Mouse (Mus musculus) midbrain, postnatal 0 days (tissue): ENCODE measurements around the gene Rasal2. TPM values are rescaled to one million over a fixed set of nuclear protein-coding genes. Genes with fewer than 3 reads are reported as not detected.

Experiments used
- ATAC-seq: fragments of 200-750 bp; cut with Nextera tagmentation; 2 replicates; pipeline ENCODE4 v1.8.0; 2017; ENCODE audit warnings: moderate number of reproducible peaks, mild to moderate bottlenecking, moderate TSS enrichment, moderate library complexity; ENCODE audit not compliant: low FRiP score
- DNase-seq: peaks from one replicate; pipeline ENCODE4 v3.0.0-alpha.2; 2015; ENCODE audit warnings: low spot score
- H3K27ac ChIP-seq: fragments of 300-500 bp; sonication (generic); 2 replicates; pipeline ENCODE4 v1.5.1; 2014; ENCODE audit warnings: low read depth, mild to moderate bottlenecking, low read length, mixed read lengths
- H3K27me3 ChIP-seq: fragments of 300-500 bp; sonication (generic); 2 replicates; pipeline ENCODE4 v1.6.1; 2014; ENCODE audit warnings: low read length, control low read depth, mixed read lengths; ENCODE audit not compliant: insufficient read depth
- H3K36me3 ChIP-seq: fragments of 300-500 bp; sonication (generic); 2 replicates; pipeline ENCODE4 v1.6.1; 2014; ENCODE audit warnings: low read length, control low read depth, mixed read lengths; ENCODE audit not compliant: insufficient read depth
- H3K4me1 ChIP-seq: fragments of 300-500 bp; sonication (generic); 2 replicates; pipeline ENCODE4 v1.6.1; 2014; ENCODE audit warnings: mild to moderate bottlenecking, control low read depth, antibody characterized with exemption, low read length, mixed read lengths; ENCODE audit not compliant: insufficient read depth
- H3K4me2 ChIP-seq: fragments of 300-500 bp; sonication (generic); 2 replicates; pipeline ENCODE4 v1.6.1; 2014; ENCODE audit warnings: low read depth, mild to moderate bottlenecking, low read length, mixed read lengths; ENCODE audit not compliant: poor library complexity, severe bottlenecking
- H3K4me3 ChIP-seq: fragments of 300-500 bp; sonication (generic); 2 replicates; pipeline ENCODE4 v1.5.1; 2014; ENCODE audit warnings: low read depth, mild to moderate bottlenecking, low read length, moderate library complexity
- H3K9ac ChIP-seq: fragments of 300-500 bp; sonication (generic); replicated peaks from 2 replicates; pipeline ENCODE4 v1.6.1; 2014; ENCODE audit warnings: mild to moderate bottlenecking, low read length, moderate library complexity, mixed read lengths; ENCODE audit not compliant: poor library complexity, severe bottlenecking
- H3K9me3 ChIP-seq: fragments of 300-500 bp; sonication (generic); 2 replicates; pipeline ENCODE4 v1.6.1; 2016; ENCODE audit warnings: low read length, control low read depth
- CTCF ChIP-seq: IDR thresholded peaks from 2 replicates; pipeline ENCODE4 v1.5.1; 2016; ENCODE audit warnings: antibody characterized with exemption, mild to moderate bottlenecking
- WGBS: fragments of 180-500 bp; shearing (Covaris S2); extraction: QIAGEN DNeasy Blood & Tissue Kit; methylation state at CpG from one replicate; pipeline ENCODE4 v1.1.7; 2014; 5-methylcytosine and 5-hydroxymethylcytosine counted together
- polyA plus RNA-seq: library from polyadenylated mRNA; unstranded; fragments of >200 nt; fragmentation: Nextera tagmentation; extraction: Ambion mirVana; gene quantifications from 2 replicates; pipeline ENCODE4 v1.2.1, GENCODE M21; 2015
- total RNA-seq: library from RNA; depleted of rRNA; stranded (reverse); fragments of >200 nt; gene quantifications from 2 replicates; pipeline ENCODE4 v1.2.3, GENCODE M21; 2014

Rasal2 gene
- total and polyA plus RNA-seq, 2 experiments from 2014 or later = 36.3 to 41.2 TPM

DNA sequence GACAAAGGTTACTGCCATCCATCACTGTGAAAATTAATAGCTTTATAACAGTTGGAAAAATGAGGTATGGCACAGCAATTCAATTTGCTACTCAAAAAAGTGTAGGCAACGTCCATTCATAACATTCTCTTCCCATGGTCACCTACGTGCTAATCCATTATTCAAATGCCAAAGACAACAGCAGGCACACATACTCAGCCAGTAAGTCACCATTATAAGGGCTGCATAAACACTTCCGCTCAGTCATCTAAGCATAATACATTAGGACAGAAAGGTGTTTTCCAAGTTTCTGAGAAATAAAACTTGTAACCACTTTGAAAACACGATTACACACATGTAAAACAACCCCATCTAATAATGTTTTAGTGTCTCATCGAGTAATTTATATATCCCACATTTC is 44.1 kb downstream of the Rasal2 start:
- H3K4me1 ChIP-seq = no peaks in the 10 kb centered on the region
- no peak overlapping the region for H3K4me3 ChIP-seq
- H3K36me3 ChIP-seq = no peaks in the 10 kb centered on the region
- H3K9me3 ChIP-seq = no peaks in the 10 kb centered on the region
- no peak for TF ChIP-seq CTCF
- no peak overlapping the region for H3K27ac ChIP-seq
- H3K27me3 ChIP-seq = no peaks in the 10 kb centered on the region
- 60% methylated on average over 5 of the region's 5 CpGs for WGBS
- no peak overlapping the region for H3K4me2 ChIP-seq
- no peak overlapping the region for H3K9ac ChIP-seq
- DNase-seq (no peak), ATAC-seq (no peak)

DNA sequence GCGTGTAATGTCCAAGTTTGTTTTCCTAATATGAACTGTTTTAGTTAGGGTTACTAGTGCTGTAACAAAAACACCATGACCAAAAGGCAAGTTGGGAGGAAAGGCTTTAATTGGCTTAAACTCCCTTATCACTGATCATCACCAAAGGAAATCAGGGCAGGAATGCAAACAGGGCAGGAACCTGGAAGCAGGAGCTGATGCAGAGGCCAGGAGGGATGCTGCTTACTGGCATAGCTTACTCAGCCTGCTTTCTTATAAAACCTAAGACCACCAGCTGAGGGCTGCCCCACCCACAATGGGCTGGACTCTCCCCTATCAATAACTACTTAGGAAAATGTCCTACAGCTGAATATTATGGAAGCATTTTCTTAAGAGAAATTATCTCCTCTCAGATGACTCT is 65.7 kb downstream of the Rasal2 start:
- H3K27ac ChIP-seq = no peak overlapping the region
- no peak overlapping the region for H3K4me3 ChIP-seq
- DNase-seq (no peak), ATAC-seq (no peak)
- H3K27me3 ChIP-seq = no peaks in the 10 kb centered on the region
- no peaks in the 10 kb centered on the region for H3K4me1 ChIP-seq
- no peak overlapping the region for H3K9ac ChIP-seq
- 96% methylated on average over 1 of the region's 1 CpGs for WGBS
- TF ChIP-seq CTCF = no peak
- no peaks in the 10 kb centered on the region for H3K36me3 ChIP-seq
- H3K9me3 ChIP-seq = no peaks in the 10 kb centered on the region
- no peak overlapping the region for H3K4me2 ChIP-seq

DNA sequence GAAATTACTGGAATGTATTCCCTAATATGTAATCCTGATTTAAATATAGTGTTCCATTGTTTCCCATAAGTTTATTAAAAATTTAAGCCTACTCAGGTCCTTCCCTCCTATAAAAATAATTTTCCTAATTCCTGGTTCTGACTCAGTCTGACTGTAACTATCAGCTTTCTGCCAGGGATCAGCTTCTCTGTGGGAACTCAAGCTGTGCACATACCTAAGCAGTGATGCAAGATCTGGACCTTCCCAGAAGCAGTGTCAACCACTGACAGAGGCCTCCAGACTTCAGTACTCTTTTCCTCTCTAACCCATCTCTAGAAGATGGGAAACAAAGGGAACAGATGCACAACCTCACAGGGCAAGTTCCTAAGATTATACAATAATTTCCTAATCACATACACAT is 68.9 kb downstream of the Rasal2 start:
- Histone ChIP-seq H3K9me3 (no peaks in the 10 kb centered on the region), H3K27ac (no peak overlapping the region), H3K36me3 (no peaks in the 10 kb centered on the region), H3K4me1 (no peaks in the 10 kb centered on the region), H3K9ac (no peak overlapping the region), H3K4me2 (no peak overlapping the region), H3K4me3 (no peak overlapping the region), H3K27me3 (no peaks in the 10 kb centered on the region)
- DNase-seq (no peak), ATAC-seq (no peak)
- TF ChIP-seq CTCF = no peak

DNA sequence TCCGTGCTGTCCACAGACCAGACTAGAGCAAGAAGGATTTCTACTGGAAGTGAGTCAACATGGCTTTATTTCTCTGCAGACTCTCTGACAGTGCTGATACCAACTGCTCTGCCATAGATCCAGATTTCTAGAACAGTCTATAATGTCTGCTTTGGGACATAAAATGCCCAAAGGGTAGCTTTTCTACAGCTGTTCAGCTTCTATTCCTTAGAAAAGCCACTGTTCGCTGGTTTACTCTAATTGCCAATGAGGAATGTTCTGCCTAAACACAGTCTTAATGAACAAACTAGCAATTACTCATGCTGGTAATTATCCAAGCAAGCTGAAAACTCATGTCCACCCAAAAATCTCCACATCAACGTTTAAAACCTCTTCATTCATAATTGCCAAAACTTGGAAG is 77.6 kb downstream of the Rasal2 start:
- DNase-seq = peak; percentile 22
- Histone ChIP-seq H3K4me1 (no peaks in the 10 kb centered on the region), H3K27ac (no peak overlapping the region), H3K27me3 (no peaks in the 10 kb centered on the region), H3K9me3 (no peaks in the 10 kb centered on the region), H3K4me3 (no peak overlapping the region), H3K36me3 (no peaks in the 10 kb centered on the region), H3K9ac (no peak overlapping the region), H3K4me2 (no peak overlapping the region)
- 74% methylated on average over 3 of the region's 3 CpGs for WGBS
- ATAC-seq = no peak
- no peak for TF ChIP-seq CTCF

DNA sequence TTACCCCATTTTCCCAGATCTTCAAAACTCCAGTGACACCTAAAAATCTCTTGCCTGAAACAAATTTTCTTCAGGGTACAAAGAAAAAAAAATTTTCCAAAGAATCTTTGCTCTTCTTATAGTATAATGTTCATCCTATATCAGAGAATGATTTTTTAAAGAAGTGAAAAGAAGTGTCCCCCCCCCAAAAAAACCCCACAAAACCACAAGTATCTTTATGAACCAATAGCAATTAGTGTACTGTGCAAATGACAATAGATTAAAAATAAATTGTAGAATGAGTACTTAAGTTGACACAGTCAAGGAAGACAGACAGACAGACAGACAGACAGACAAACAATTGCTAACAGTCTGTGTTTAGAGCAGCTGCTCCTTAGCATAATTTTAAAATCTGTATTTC is 84.3 kb downstream of the Rasal2 start:
- no peaks in the 10 kb centered on the region for H3K4me1 ChIP-seq
- ATAC-seq (no peak), DNase-seq (no peak)
- no peaks in the 10 kb centered on the region for H3K36me3 ChIP-seq
- H3K4me2 ChIP-seq = no peak overlapping the region
- no peak overlapping the region for H3K27ac ChIP-seq
- no peak overlapping the region for H3K4me3 ChIP-seq
- no peak overlapping the region for H3K9ac ChIP-seq
- H3K27me3 ChIP-seq = no peaks in the 10 kb centered on the region
- no peaks in the 10 kb centered on the region for H3K9me3 ChIP-seq
- TF ChIP-seq CTCF = no peak

DNA sequence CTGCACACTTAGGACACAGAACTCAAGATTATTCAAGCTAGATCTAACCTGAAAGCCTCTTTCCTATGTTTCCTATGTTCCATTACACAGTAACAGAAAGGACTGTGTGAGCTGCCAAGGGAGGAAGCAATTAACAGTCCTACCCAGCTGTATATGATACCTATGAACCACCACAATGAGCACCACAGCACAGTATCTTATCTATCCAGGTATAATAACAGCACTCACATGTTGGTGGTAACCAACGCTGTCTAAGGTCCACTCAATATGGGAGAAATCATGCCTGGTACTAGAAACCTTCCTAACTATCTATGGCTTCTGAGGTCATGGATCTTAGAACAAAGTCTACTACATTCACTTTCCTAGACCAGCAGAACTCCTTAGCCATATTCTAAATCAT is 89.3 kb downstream of the Rasal2 start:
- H3K4me2 ChIP-seq = no peak overlapping the region
- no peaks in the 10 kb centered on the region for H3K9me3 ChIP-seq
- no peak overlapping the region for H3K9ac ChIP-seq
- no peak overlapping the region for H3K27ac ChIP-seq
- WGBS = 93% methylated on average over 1 of the region's 1 CpGs
- H3K4me3 ChIP-seq = no peak overlapping the region
- ATAC-seq = no peak
- H3K36me3 ChIP-seq = no peaks in the 10 kb centered on the region
- no peaks in the 10 kb centered on the region for H3K4me1 ChIP-seq
- DNase-seq = no peak
- TF ChIP-seq CTCF = no peak
- no peaks in the 10 kb centered on the region for H3K27me3 ChIP-seq

DNA sequence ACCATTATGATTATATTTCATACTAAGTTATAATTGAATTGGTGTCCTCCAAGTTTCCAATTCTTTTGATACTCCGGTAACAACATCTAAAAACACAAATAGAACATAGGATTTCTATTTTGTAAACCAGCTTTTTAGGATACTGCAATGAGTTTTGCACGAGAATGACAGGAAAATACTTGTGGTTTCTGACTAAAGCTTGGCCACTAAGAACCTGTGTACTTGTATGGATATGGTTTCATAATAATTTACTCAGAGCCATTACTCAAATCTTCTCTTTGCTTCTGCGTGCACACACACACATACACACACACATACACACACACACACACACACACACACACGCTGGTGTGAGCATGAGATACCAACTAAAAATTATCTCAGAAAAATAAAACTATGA is 93.5 kb downstream of the Rasal2 start:
- ATAC-seq = no peak
- Histone ChIP-seq H3K36me3 (no peaks in the 10 kb centered on the region), H3K9ac (no peak overlapping the region), H3K27ac (no peak overlapping the region), H3K4me1 (no peaks in the 10 kb centered on the region), H3K27me3 (no peaks in the 10 kb centered on the region), H3K4me3 (no peak overlapping the region), H3K4me2 (no peak overlapping the region), H3K9me3 (no peaks in the 10 kb centered on the region)
- no peak for DNase-seq
- TF ChIP-seq CTCF = no peak
- WGBS = 96% methylated on average over 4 of the region's 4 CpGs
